In genomic region chr13:37290636-37291035, GRCm38 (mm10) we compare ENCODE assay signal across 12 mouse cellular contexts. TPM values are rescaled to one million over a fixed set of nuclear protein-coding genes. Genes with fewer than 3 reads are reported as not detected.
DNase-seq lines count a peak whose midpoint lies in the region; ATAC-seq and TF ChIP-seq lines count a peak whose summit lies in the region.
"Had no signal": no experiment of that assay in that cellular context is flagged by ENCODE, and none has a peak within 500 bp of the region (broad histone marks: within the 10 kb centered on the region; RNA-seq: fewer than 3 reads in every experiment).

No protein-coding gene starts in this region.

- no peak overlapping the region for H3K4me2 ChIP-seq in midbrain, embryonic 14.5 days (ENCODE audit: low read length)
- no peak overlapping the region for H3K4me2 ChIP-seq in midbrain, embryonic 11.5 days
- H3K4me2 ChIP-seq: hindbrain, embryonic 14.5 days had no signal

- TF ChIP-seq CTCF in gastrocnemius, adult 2 months (IDR thresholded peaks at IDR 0.05) = no peak

- H3K4me1 ChIP-seq in midbrain, embryonic 14.5 days (ENCODE audit: control insufficient read depth, insufficient read depth, low read length) = no peaks in the 10 kb centered on the region
- no peaks in the 10 kb centered on the region for H3K4me1 ChIP-seq in midbrain, embryonic 11.5 days (ENCODE audit: control insufficient read depth, insufficient read depth, low read length)

- no peak overlapping the region for H3K4me3 ChIP-seq in gastrocnemius, adult 2 months
- H3K4me3 ChIP-seq in midbrain, embryonic 14.5 days (replicated peaks; ENCODE audit: low read depth, low read length) = no peak overlapping the region
- no peak overlapping the region for H3K4me3 ChIP-seq in midbrain, embryonic 11.5 days (ENCODE audit: low read depth, low read length)

- H3K27me3 ChIP-seq in midbrain, embryonic 14.5 days (ENCODE audit: control insufficient read depth, insufficient read depth, low read length) = no peaks in the 10 kb centered on the region
- no peaks in the 10 kb centered on the region for H3K27me3 ChIP-seq in midbrain, embryonic 11.5 days (ENCODE audit: control insufficient read depth, insufficient read depth, low read length)

- 42% methylated on average over 2 of the region's 2 CpGs for WGBS in midbrain, embryonic 14.5 days
- WGBS in midbrain, embryonic 11.5 days = 61% methylated on average over 2 of the region's 2 CpGs

- ATAC-seq in midbrain, embryonic 14.5 days (ENCODE audit: low FRiP score, low TSS enrichment) = no peak
- ATAC-seq in midbrain, embryonic 11.5 days (ENCODE audit: low FRiP score) = no peak

- H3K9ac ChIP-seq in midbrain, embryonic 14.5 days (replicated peaks; ENCODE audit: low read length) = no peak overlapping the region
- no peak overlapping the region for H3K9ac ChIP-seq in midbrain, embryonic 11.5 days (ENCODE audit: low read length)
- H3K9ac ChIP-seq: hindbrain, embryonic 14.5 days had no signal

- no peaks in the 10 kb centered on the region for H3K9me3 ChIP-seq in midbrain, embryonic 14.5 days (ENCODE audit: control insufficient read depth, low read length)
- H3K9me3 ChIP-seq in midbrain, embryonic 11.5 days (ENCODE audit: control insufficient read depth, low read length) = no peaks in the 10 kb centered on the region
- H3K9me3 ChIP-seq: G1E had no signal

- no peak for DNase-seq in gastrocnemius, adult 2 months
- no peak for DNase-seq in gastrocnemius, postnatal 14 days
- DNase-seq in midbrain, embryonic 14.5 days = peak; percentile 17
- DNase-seq in midbrain, embryonic 11.5 days (ENCODE audit: low spot score, missing footprints) = no peak
- DNase-seq in gonadal fat pad, adult 2 months (ENCODE audit: low read depth) = peak; percentile 40
- DNase-seq in skeletal muscle tissue, adult 2 months (ENCODE audit: low read depth, low spot score) = peak; percentile 78
- no peak for DNase-seq in adrenal gland, adult 18-20 months (ENCODE audit: low spot score in 2 of 2)
- DNase-seq in kidney, adult 11 months = no peak
- DNase-seq: cerebellum, adult 2 months; left cerebral cortex, postnatal 4 days had no signal

- intact Hi-C loops in gastrocnemius, adult 2 months (cut with DNase I) = no loop called here
- intact Hi-C loops in gastrocnemius, postnatal 14 days (cut with DNase I; ENCODE audit: low total_unique reads) = no loop called here

- H3K27ac ChIP-seq in gastrocnemius, adult 2 months = 0 out of 2 replicates have a peak overlapping the region, but pooled peaks have one; percentile 2
- no peak overlapping the region for H3K27ac ChIP-seq in midbrain, embryonic 14.5 days (replicated peaks; ENCODE audit: low read depth, low read length)
- H3K27ac ChIP-seq in midbrain, embryonic 11.5 days (ENCODE audit: low read depth, low read length) = no peak overlapping the region
- H3K27ac ChIP-seq: hindbrain, embryonic 14.5 days had no signal

- H3K36me3 ChIP-seq in midbrain, embryonic 14.5 days (ENCODE audit: control insufficient read depth, insufficient read depth, low read length) = no peaks in the 10 kb centered on the region
- no peaks in the 10 kb centered on the region for H3K36me3 ChIP-seq in midbrain, embryonic 11.5 days (ENCODE audit: control insufficient read depth, insufficient read depth, low read length)
- H3K36me3 ChIP-seq: G1E had no signal

RNA-seq across cellular contexts. Expression of gene Ly86, which starts 54.4 kb away (rescaled TPM):
- total RNA-seq in gastrocnemius, adult 2 months (2021) = under 1 TPM; 0.67 to 0.71 TPM
- total RNA-seq in gastrocnemius, postnatal 14 days (2021) = 1 to 10 TPM; 1.4 to 1.5 TPM
- 6.4 and 12.0 TPM in 2 replicates for polyA plus RNA-seq in midbrain, embryonic 14.5 days (2014; fragmentation: Nextera tagmentation; extraction: Ambion mirVana)
- polyA plus RNA-seq in midbrain, embryonic 11.5 days (2014; fragmentation: Nextera tagmentation; extraction: Ambion mirVana) = 5.8 and 7.0 TPM in 2 replicates
- 7.0 and 9.4 TPM in 2 replicates for polyA plus RNA-seq in gonadal fat pad, adult 2 months (2012; rRNA removed)
- total RNA-seq in adrenal gland, adult 18-20 months (2021) = 1 to 10 TPM; 5.0 to 7.4 TPM
- polyA plus RNA-seq: G1E had no signal

Comparison
In these comparisons a context has a peak if more than half of its experiments do, and no peak if none do; other contexts are left out.
1. DNase-seq: peak in midbrain, embryonic 14.5 days (single experiment), gonadal fat pad, adult 2 months (single experiment) and skeletal muscle tissue, adult 2 months (single experiment); none in gastrocnemius, adult 2 months (single experiment), gastrocnemius, postnatal 14 days (single experiment), midbrain, embryonic 11.5 days (single experiment), adrenal gland, adult 18-20 months (0 of 2) and kidney, adult 11 months (single experiment).